Mouse (Mus musculus): ENCODE results near the gene Ttc7b.

GRCm38 (mm10) chr12:100476351-100476750, 44.3 kb downstream of the Ttc7b start:
- TF ChIP-seq CTCF (IDR thresholded peaks at IDR 0.05; ENCODE audit: low read depth) (no peak), EP300 (optimal IDR thresholded peaks at IDR 0.05) (no peak)
